Mouse (Mus musculus) limb, embryonic 14.5 days (tissue): Measurements from ENCODE around the gene Fam193b. TPM values are rescaled to one million over a fixed set of nuclear protein-coding genes. Genes with fewer than 3 reads are reported as not detected.

Experiments
- ATAC-seq: fragments of 200-750 bp; cut with Nextera tagmentation; 2 replicates; pipeline ENCODE4 v1.8.0; 2017; ENCODE audit warnings: low read depth, moderate number of reproducible peaks, moderate TSS enrichment; ENCODE audit not compliant: low FRiP score
- DNase-seq: peaks from one replicate; pipeline ENCODE4 v3.0.0-alpha.2; 2015; ENCODE audit warnings: low spot score
- H3K27ac ChIP-seq: fragments of 300-500 bp; sonication (generic); replicated peaks from 2 replicates; pipeline ENCODE4 v1.5.1; 2014; ENCODE audit warnings: low read depth, mild to moderate bottlenecking, low read length, moderate library complexity, mixed read lengths
- H3K27me3 ChIP-seq: fragments of 300-500 bp; sonication (generic); 2 replicates; pipeline ENCODE4 v1.6.1; 2014; ENCODE audit warnings: low read length, mixed read lengths; ENCODE audit not compliant: control insufficient read depth, insufficient read depth
- H3K36me3 ChIP-seq: fragments of 300-500 bp; sonication (generic); 2 replicates; pipeline ENCODE4 v1.6.1; 2014; ENCODE audit warnings: mild to moderate bottlenecking, low read length, moderate library complexity, mixed read lengths; ENCODE audit not compliant: control insufficient read depth, insufficient read depth
- H3K4me1 ChIP-seq: fragments of 300-500 bp; sonication (generic); 2 replicates; pipeline ENCODE4 v1.6.1; 2014; ENCODE audit warnings: antibody characterized with exemption, low read length, mixed read lengths; ENCODE audit not compliant: control insufficient read depth, insufficient read depth
- H3K4me2 ChIP-seq: fragments of 300-500 bp; sonication (generic); replicated peaks from 2 replicates; pipeline ENCODE4 v1.6.1; 2014; ENCODE audit warnings: low read depth, mild to moderate bottlenecking, low read length, moderate library complexity; ENCODE audit not compliant: severe bottlenecking
- H3K4me3 ChIP-seq: fragments of 300-500 bp; sonication (generic); replicated peaks from 2 replicates; pipeline ENCODE4 v1.5.1; 2014; ENCODE audit warnings: low read length
- H3K9ac ChIP-seq: fragments of 300-500 bp; sonication (generic); 2 replicates; pipeline ENCODE4 v1.6.1; 2014; ENCODE audit warnings: mild to moderate bottlenecking, low read depth, low read length, moderate library complexity; ENCODE audit not compliant: severe bottlenecking
- H3K9me3 ChIP-seq: fragments of 300-500 bp; sonication (generic); 2 replicates; pipeline ENCODE4 v1.6.1; 2016; ENCODE audit warnings: low read length; ENCODE audit not compliant: control insufficient read depth
- POLR2A ChIP-seq: fragments of 200-500 bp; IDR thresholded peaks from 2 replicates; pipeline ENCODE4 v1.8.0; 2012; ENCODE audit warnings: inconsistent platforms, mild to moderate bottlenecking, moderate library complexity, borderline replicate concordance; ENCODE audit not compliant: insufficient read depth, insufficient read length; ENCODE audit errors: extremely low read depth
- WGBS: fragments of 180-500 bp; shearing (Covaris S2); extraction: QIAGEN DNeasy Blood & Tissue Kit; methylation state at CpG from one replicate; pipeline ENCODE4 v1.1.7; 2014; 5-methylcytosine and 5-hydroxymethylcytosine counted together
- polyA plus RNA-seq, 2 experiments: library from polyadenylated mRNA; depleted of rRNA in 1 of 2; stranded (reverse) in 1 of 2; unstranded in 1 of 2; fragments of >200 nt; fragmentation: Nextera tagmentation in 1 of 2; extraction: Ambion mirVana in 1 of 2; gene quantifications; 2 replicates each; pipeline versions ENCODE4 v1.2.1 to v1.2.3; 2012 to 2014

The Fam193b gene
- polyA plus RNA-seq, 2 experiments = 35.9 to 140 TPM

GRCm38 (mm10) chr13:55522730-55523129, 48.2 kb downstream of the Fam193b start:
- DNase-seq (no peak), ATAC-seq (no peak)
- no peaks in the 10 kb centered on the region for H3K4me1 ChIP-seq
- no peaks in the 10 kb centered on the region for H3K36me3 ChIP-seq
- H3K4me2 ChIP-seq = no peak overlapping the region
- H3K27ac ChIP-seq = no peak overlapping the region
- 70% methylated on average over 8 of the region's 8 CpGs for WGBS
- H3K27me3 ChIP-seq = no peaks in the 10 kb centered on the region
- TF ChIP-seq POLR2A = no peak
- H3K4me3 ChIP-seq = no peak overlapping the region
- H3K9ac ChIP-seq = no peak overlapping the region
- no peaks in the 10 kb centered on the region for H3K9me3 ChIP-seq

GRCm38 (mm10) chr13:55519606-55520005, 51.3 kb downstream of the Fam193b start:
- no peaks in the 10 kb centered on the region for H3K36me3 ChIP-seq
- no peaks in the 10 kb centered on the region for H3K27me3 ChIP-seq
- no peak for DNase-seq
- no peak overlapping the region for H3K4me2 ChIP-seq
- no peaks in the 10 kb centered on the region for H3K4me1 ChIP-seq
- H3K27ac ChIP-seq = no peak overlapping the region
- no peak overlapping the region for H3K4me3 ChIP-seq
- no peak for TF ChIP-seq POLR2A
- no peak for ATAC-seq
- H3K9me3 ChIP-seq = no peaks in the 10 kb centered on the region
- H3K9ac ChIP-seq = no peak overlapping the region
- WGBS = 77% methylated on average over 4 of the region's 4 CpGs

- 9% methylated on average over 5 of the region's 5 CpGs for WGBS
- no peak for TF ChIP-seq POLR2A
- peak; percentile 91 for DNase-seq
- H3K4me1 ChIP-seq = peaks cover 5% of the 10 kb centered on the region
- H3K27me3 ChIP-seq = no peaks in the 10 kb centered on the region
- H3K27ac ChIP-seq = no peak overlapping the region
- H3K4me3 ChIP-seq = no peak overlapping the region
- H3K9ac ChIP-seq = no peak overlapping the region
- no peak overlapping the region for H3K4me2 ChIP-seq
- no peaks in the 10 kb centered on the region for H3K36me3 ChIP-seq
- H3K9me3 ChIP-seq = no peaks in the 10 kb centered on the region
- no peak for ATAC-seq
Observed at GRCm38 (mm10) chr13:55516955-55517354, 54.0 kb downstream of the Fam193b start.

GRCm38 (mm10) chr13:55513828-55514227, 57.1 kb downstream of the Fam193b start:
- Histone ChIP-seq H3K9ac (no peak overlapping the region), H3K4me2 (peak overlapping the region; percentile 88), H3K27me3 (no peaks in the 10 kb centered on the region), H3K4me1 (peaks cover 24% of the 10 kb centered on the region), H3K9me3 (no peaks in the 10 kb centered on the region), H3K27ac (no peak overlapping the region), H3K36me3 (peaks cover 16% of the 10 kb centered on the region), H3K4me3 (peak overlapping the region; percentile 88; the same call in 1 of the 2 replicates)
- TF ChIP-seq POLR2A = no peak
- DNase-seq = no peak
- no peak for ATAC-seq
- WGBS = 32% methylated on average over 9 of the region's 9 CpGs

GRCm38 (mm10) chr13:55513111-55513748, 57.7 kb downstream of the Fam193b start, which contains the start of gene Pdlim7:
Gene Pdlim7, minus strand, starts transcription at chr13:55513676.
- H3K27me3 ChIP-seq = no peaks in the 10 kb centered on the region
- peaks cover 24% of the 10 kb centered on the region for H3K4me1 ChIP-seq
- TF ChIP-seq POLR2A = peak; percentile 99
- H3K9me3 ChIP-seq = no peaks in the 10 kb centered on the region
- peak within 1 kb of the TSS; percentile 88 for H3K4me3 ChIP-seq
- ATAC-seq (peak; percentile 71), DNase-seq (peak; percentile 81)
- peak within 1 kb of the TSS; percentile 88 for H3K4me2 ChIP-seq
- whole genome bisulfite sequencing = under 1% methylated on average over 46 of the region's 55 CpGs
- peaks cover 22% of the 10 kb centered on the region for H3K36me3 ChIP-seq
- peak within 1 kb of the TSS; percentile 79 for H3K27ac ChIP-seq
- peak within 1 kb of the TSS; percentile 87 for H3K9ac ChIP-seq
